Mouse (Mus musculus) frontal cortex, postnatal 25 days (tissue): ENCODE data around the gene Pfkp.

Experiments used
- DNase-seq, 2 experiments: peaks; one replicate each; pipeline ENCODE4 v3.0.0; 2022; ENCODE audit warnings: low spot score in 2 of 2

The Pfkp gene

GRCm38 (mm10) chr13:6648669-6649233 is at the start of gene Pfkp:
Gene Pfkp, minus strand, starts transcription at chr13:6648777.
- peak; percentile 86 to 88 for DNase-seq

GRCm38 (mm10) chr13:6690607-6691006 is 42.0 kb upstream of the Pfkp start:
- DNase-seq: no peak

GRCm38 (mm10) chr13:6689962-6690361 is 41.4 kb upstream of the Pfkp start:
- peak in 1 of 2 experiments; percentile 27 for DNase-seq

GRCm38 (mm10) chr13:6688790-6689433 is 40.3 kb upstream of the Pfkp start:
- no peak for DNase-seq

- no peak for DNase-seq
Observed at GRCm38 (mm10) chr13:6666887-6667286, 18.3 kb upstream of the Pfkp start.

- DNase-seq: no peak
Observed at GRCm38 (mm10) chr13:6665506-6665905, 16.9 kb upstream of the Pfkp start.

- DNase-seq: no peak
Observed at GRCm38 (mm10) chr13:6664216-6664615, 15.6 kb upstream of the Pfkp start.

GRCm38 (mm10) chr13:6659314-6659713 is 10.7 kb upstream of the Pfkp start:
- peak in 1 of 2 experiments; percentile 59 for DNase-seq

- DNase-seq: no peak
Observed at GRCm38 (mm10) chr13:6657300-6657699, 8.7 kb upstream of the Pfkp start.

- no peak for DNase-seq
Observed at GRCm38 (mm10) chr13:6649542-6649941, 965 bp upstream of the Pfkp start.

- no peak for DNase-seq
Observed at GRCm38 (mm10) chr13:6647992-6648668, 447 bp downstream of the Pfkp start.

GRCm38 (mm10) chr13:6647067-6647991 is 1.2 kb downstream of the Pfkp start:
- peak in 1 of 2 experiments; percentile 39 for DNase-seq

- DNase-seq: no peak
Observed at GRCm38 (mm10) chr13:6646674-6647066, 1.9 kb downstream of the Pfkp start.

GRCm38 (mm10) chr13:6646266-6646665 is 2.3 kb downstream of the Pfkp start:
- DNase-seq: no peak

- DNase-seq: no peak
Observed at GRCm38 (mm10) chr13:6643968-6644367, 4.6 kb downstream of the Pfkp start.

- no peak for DNase-seq
Observed at GRCm38 (mm10) chr13:6643026-6643425, 5.6 kb downstream of the Pfkp start.

- DNase-seq: no peak
Observed at GRCm38 (mm10) chr13:6642453-6642852, 6.1 kb downstream of the Pfkp start.

- no peak for DNase-seq
Observed at GRCm38 (mm10) chr13:6641497-6641896, 7.1 kb downstream of the Pfkp start.

- no peak for DNase-seq
Observed at GRCm38 (mm10) chr13:6639507-6640030, 9.0 kb downstream of the Pfkp start.

- DNase-seq: no peak
Observed at GRCm38 (mm10) chr13:6638976-6639375, 9.6 kb downstream of the Pfkp start.

GRCm38 (mm10) chr13:6638425-6638824 is 10.2 kb downstream of the Pfkp start:
- no peak for DNase-seq
